Mouse (Mus musculus) E14TG2a.4 (cell line): ENCODE results near the gene Btnl4.
"Not testable (repeated sequence)": the region's sequence is repeated elsewhere in the genome, so short reads cannot be mapped to it uniquely, and the experiment has no call there.

Experiments
- H3K27me3 ChIP-seq: 2 replicates; pipeline ENCODE4 v1.6.1; 2014; ENCODE audit warnings: low read length, control low read depth; ENCODE audit not compliant: insufficient read depth
- H3K36me3 ChIP-seq: 2 replicates; pipeline ENCODE4 v1.6.1; 2014; ENCODE audit warnings: low read length, control low read depth; ENCODE audit not compliant: insufficient read depth
- H3K4me1 ChIP-seq: replicated peaks from 2 replicates; pipeline ENCODE4 v1.6.1; 2014; ENCODE audit warnings: low read depth, low read length, control low read depth
- H3K4me3 ChIP-seq: replicated peaks from 2 replicates; pipeline ENCODE4 v1.5.1; 2014; ENCODE audit warnings: mild to moderate bottlenecking, low read length
- H3K9me3 ChIP-seq: 2 replicates; pipeline ENCODE4 v1.6.1; 2014; ENCODE audit warnings: low read length, control low read depth
- CTCF ChIP-seq: conservative IDR thresholded peaks from 2 replicates; pipeline ENCODE4 v1.5.1; 2014; ENCODE audit warnings: low read length
- NANOG ChIP-seq: IDR thresholded peaks from 2 replicates; pipeline ENCODE4 v1.6.1; 2014; ENCODE audit warnings: borderline replicate concordance, low read length, mixed read lengths
- POU5F1 ChIP-seq: IDR thresholded peaks from 2 replicates; pipeline ENCODE4 v1.6.1; 2014; ENCODE audit warnings: low read length, borderline replicate concordance

Gene Btnl4

GRCm38 (mm10) chr17:34477238-34478013 lies at the start of gene Btnl4:
Gene Btnl4, minus strand, starts transcription at chr17:34477318.
- not testable (repeated sequence) for H3K4me1 ChIP-seq, H3K27me3 ChIP-seq, H3K4me3 ChIP-seq, H3K9me3 ChIP-seq, H3K36me3 ChIP-seq

GRCm38 (mm10) chr17:34519001-34519400 lies 41.9 kb upstream of the Btnl4 start:
- H3K36me3 ChIP-seq: no peaks in the 10 kb centered on the region
- H3K9me3 ChIP-seq: no peaks in the 10 kb centered on the region
- TF ChIP-seq CTCF (no peak), POU5F1 (no peak), NANOG (no peak)
- H3K4me1 ChIP-seq: no peaks in the 10 kb centered on the region
- H3K27me3 ChIP-seq: peaks cover 8% of the 10 kb centered on the region; the same call in 1 of the 2 replicates
- no peak overlapping the region for H3K4me3 ChIP-seq

GRCm38 (mm10) chr17:34518571-34518970 lies 41.5 kb upstream of the Btnl4 start:
- not testable (repeated sequence) for H3K9me3 ChIP-seq, H3K4me3 ChIP-seq, H3K36me3 ChIP-seq

GRCm38 (mm10) chr17:34517795-34518194 lies 40.7 kb upstream of the Btnl4 start:
- Histone ChIP-seq H3K27me3 (peaks cover 11% of the 10 kb centered on the region; the same call in 1 of the 2 replicates), H3K4me3 (no peak overlapping the region), H3K9me3 (no peaks in the 10 kb centered on the region), H3K36me3 (no peaks in the 10 kb centered on the region), H3K4me1 (no peaks in the 10 kb centered on the region)
- TF ChIP-seq NANOG: no peak
- no peak for TF ChIP-seq POU5F1
- no peak for TF ChIP-seq CTCF

More at GRCm38 (mm10) chr17:34518571-34518970, 41.5 kb upstream of the Btnl4 start:
- peaks cover 11% of the 10 kb centered on the region; the same call in 1 of the 2 replicates for H3K27me3 ChIP-seq
- not testable (repeated sequence) for H3K4me1 ChIP-seq

GRCm38 (mm10) chr17:34517252-34517651 lies 40.1 kb upstream of the Btnl4 start, which contains the start of gene Btnl6:
Gene Btnl6, minus strand, starts transcription at chr17:34517352.
- Histone ChIP-seq H3K36me3 (no peaks in the 10 kb centered on the region), H3K4me3 (no peak within 1 kb of the TSS), H3K4me1 (no peaks in the 10 kb centered on the region), H3K27me3 (peaks cover 11% of the 10 kb centered on the region; the same call in 1 of the 2 replicates), H3K9me3 (no peaks in the 10 kb centered on the region)
- TF ChIP-seq POU5F1: no peak
- no peak for TF ChIP-seq CTCF
- no peak for TF ChIP-seq NANOG

GRCm38 (mm10) chr17:34516514-34516913 lies 39.4 kb upstream of the Btnl4 start:
- TF ChIP-seq NANOG: no peak
- no peak for TF ChIP-seq CTCF
- no peak for TF ChIP-seq POU5F1
- Histone ChIP-seq H3K36me3 (no peaks in the 10 kb centered on the region), H3K27me3 (peaks cover 11% of the 10 kb centered on the region; the same call in 1 of the 2 replicates), H3K9me3 (no peaks in the 10 kb centered on the region), H3K4me1 (no peaks in the 10 kb centered on the region), H3K4me3 (no peak overlapping the region)

GRCm38 (mm10) chr17:34511723-34512122 lies 34.6 kb upstream of the Btnl4 start:
- H3K36me3 ChIP-seq, H3K9me3 ChIP-seq, H3K4me1 ChIP-seq, H3K27me3 ChIP-seq, H3K4me3 ChIP-seq: not testable (repeated sequence)
- peak; percentile 15 for TF ChIP-seq CTCF

- Histone ChIP-seq H3K4me1 (no peaks in the 10 kb centered on the region), H3K9me3 (no peaks in the 10 kb centered on the region), H3K27me3 (no peaks in the 10 kb centered on the region), H3K4me3 (no peak overlapping the region), H3K36me3 (no peaks in the 10 kb centered on the region)
- TF ChIP-seq POU5F1 (no peak), CTCF (no peak), NANOG (no peak)
Observed at GRCm38 (mm10) chr17:34507591-34507990, 30.5 kb upstream of the Btnl4 start.

GRCm38 (mm10) chr17:34497726-34498125 lies 20.6 kb upstream of the Btnl4 start:
- H3K4me1 ChIP-seq, H3K9me3 ChIP-seq, H3K36me3 ChIP-seq, H3K4me3 ChIP-seq, H3K27me3 ChIP-seq: not testable (repeated sequence)

- not testable (repeated sequence) for H3K4me1 ChIP-seq, H3K36me3 ChIP-seq, H3K4me3 ChIP-seq, H3K9me3 ChIP-seq, H3K27me3 ChIP-seq
Observed at GRCm38 (mm10) chr17:34497319-34497718, 20.2 kb upstream of the Btnl4 start.
